Mouse (Mus musculus): Measurements from ENCODE around the gene H2-D1. TPM values are rescaled to one million over a fixed set of nuclear protein-coding genes. Genes with fewer than 3 reads are reported as not detected.
"Not testable (repeated sequence)": the region's sequence is repeated elsewhere in the genome, so short reads cannot be mapped to it uniquely, and the experiment has no call there.

The H2-D1 gene
- polyA plus RNA-seq, 1 experiment, result 98.1 TPM

- not testable (repeated sequence) for H3K4me3 ChIP-seq (ENCODE audit: insufficient read depth, low read length); H3K27ac ChIP-seq (ENCODE audit: insufficient read depth, low read length); H3K4me1 ChIP-seq (ENCODE audit: control insufficient read depth, insufficient read depth, low read length)
- peak; percentile 28; the same call in 1 of the 2 replicates for TF ChIP-seq CTCF (IDR thresholded peaks at IDR 0.05; ENCODE audit: borderline replicate concordance, insufficient read depth, low read length)
These were observed 33.3 kb downstream of the H2-D1 start for GRCm38 (mm10) chr17:35295796-35296195.

DNA sequence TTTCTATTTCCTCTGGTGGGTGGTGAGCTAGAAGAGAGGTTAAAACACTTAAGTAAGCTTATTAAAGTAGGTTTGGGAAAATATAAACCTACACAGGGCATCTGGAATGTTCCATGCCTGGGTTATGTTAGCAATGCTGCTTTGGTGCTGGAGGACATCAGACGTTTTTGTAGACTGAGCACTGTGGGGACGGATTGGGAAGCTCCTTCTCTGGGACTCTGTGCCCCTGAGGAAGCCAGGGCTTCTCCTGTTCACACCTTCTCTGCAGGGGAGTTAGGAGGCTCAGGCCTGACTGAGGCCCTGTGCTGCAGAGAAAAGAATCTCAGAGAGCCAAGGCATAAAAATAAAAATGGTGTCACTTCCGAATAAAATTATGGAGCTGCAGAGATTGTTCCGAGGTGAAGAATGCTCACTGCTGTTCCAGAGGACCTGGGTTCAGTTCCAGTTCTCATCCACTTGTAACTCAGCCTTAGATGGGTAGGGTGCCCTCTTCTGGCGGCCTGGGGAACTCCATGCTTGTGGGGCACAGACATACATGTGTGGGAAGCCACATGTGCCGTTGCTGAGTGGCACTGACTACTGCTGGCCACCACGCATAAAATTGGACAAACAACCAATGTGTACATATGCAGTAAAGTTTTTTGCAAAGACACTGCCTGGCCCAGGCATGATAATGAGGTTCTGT, 37.9 kb downstream of the H2-D1 start:
- not testable (repeated sequence) for H3K4me3 ChIP-seq (ENCODE audit: insufficient read depth, low read length); H3K27ac ChIP-seq (ENCODE audit: insufficient read depth, low read length); H3K4me1 ChIP-seq (ENCODE audit: control insufficient read depth, insufficient read depth, low read length)

- no peak overlapping the region for H3K27ac ChIP-seq (ENCODE audit: insufficient read depth, low read length)
- H3K4me1 ChIP-seq (ENCODE audit: control insufficient read depth, insufficient read depth, low read length), result no peaks in the 10 kb centered on the region
- TF ChIP-seq CTCF (IDR thresholded peaks at IDR 0.05; ENCODE audit: borderline replicate concordance, insufficient read depth, low read length) (peak; percentile 74), POLR2A (IDR thresholded peaks at IDR 0.05; ENCODE audit: low read depth, low read length) (no peak)
- H3K4me3 ChIP-seq (ENCODE audit: insufficient read depth, low read length), result no peak overlapping the region
These were observed 39.2 kb downstream of the H2-D1 start for GRCm38 (mm10) chr17:35301645-35302258.

DNA sequence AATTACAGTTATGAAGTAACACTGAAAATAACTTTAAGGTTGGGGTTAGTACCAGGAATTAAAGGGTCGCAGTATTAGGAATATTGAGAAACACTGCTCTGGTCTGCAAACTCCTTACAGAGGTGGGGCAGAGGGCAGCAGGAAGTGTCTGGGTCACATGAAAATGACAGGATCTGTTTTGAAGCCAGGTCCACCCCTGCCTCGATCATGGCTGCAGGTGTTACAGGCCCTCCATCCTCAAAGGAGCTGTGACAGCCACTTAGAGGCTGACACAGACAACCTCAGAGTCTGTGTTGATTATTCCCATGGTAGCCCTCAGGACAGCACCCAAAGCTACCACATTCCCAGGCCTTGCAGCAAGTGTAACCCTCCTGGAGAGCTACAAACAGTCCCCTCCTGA, 40.7 kb downstream of the H2-D1 start:
- no peak overlapping the region for H3K4me3 ChIP-seq (ENCODE audit: insufficient read depth, low read length)

DNA sequence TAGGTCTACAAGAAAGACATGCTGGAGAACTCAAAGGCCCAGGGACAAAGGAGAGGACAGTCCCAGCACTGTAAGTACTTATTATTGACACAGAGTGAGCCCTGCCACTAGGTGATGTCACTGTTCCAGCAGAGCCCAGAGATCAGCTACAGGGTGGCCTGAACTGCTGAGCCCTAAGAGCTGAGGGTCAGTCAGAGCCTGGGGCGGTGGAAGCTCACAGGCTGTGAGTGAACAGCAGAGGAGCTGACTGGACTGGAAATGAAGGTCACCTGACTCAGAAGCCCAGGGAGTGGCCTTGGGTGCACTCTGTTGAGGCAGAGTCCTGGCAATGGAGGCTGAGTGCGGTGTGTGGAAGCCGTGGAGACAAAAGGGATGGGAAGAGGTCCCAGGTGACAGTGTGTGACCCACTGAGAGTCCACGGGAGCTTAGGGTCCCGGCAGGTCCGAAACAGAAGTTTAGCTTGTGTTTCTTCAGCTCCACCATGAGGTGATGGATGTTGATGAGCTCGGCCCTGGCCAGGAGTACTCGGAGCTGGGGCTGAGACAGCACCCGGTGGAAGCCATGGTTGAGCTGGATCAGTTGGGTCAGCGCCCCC, 41.3 kb downstream of the H2-D1 start:
- TF ChIP-seq CTCF (IDR thresholded peaks at IDR 0.05; ENCODE audit: borderline replicate concordance, insufficient read depth, low read length) (no peak), POLR2A (IDR thresholded peaks at IDR 0.05; ENCODE audit: low read depth, low read length) (no peak)
- no peak overlapping the region for H3K27ac ChIP-seq (ENCODE audit: insufficient read depth, low read length)

More for the DNA sequence above, 40.7 kb downstream of the H2-D1 start:
- H3K4me1 ChIP-seq (ENCODE audit: control insufficient read depth, insufficient read depth, low read length), result no peaks in the 10 kb centered on the region
- TF ChIP-seq CTCF (IDR thresholded peaks at IDR 0.05; ENCODE audit: borderline replicate concordance, insufficient read depth, low read length) (no peak), POLR2A (IDR thresholded peaks at IDR 0.05; ENCODE audit: low read depth, low read length) (no peak)
- H3K27ac ChIP-seq (ENCODE audit: insufficient read depth, low read length), result no peak overlapping the region

GRCm38 (mm10) chr17:35304478-35304877, 41.9 kb downstream of the H2-D1 start:
- Histone ChIP-seq H3K4me1 (ENCODE audit: control insufficient read depth, insufficient read depth, low read length) (no peaks in the 10 kb centered on the region), H3K27ac (ENCODE audit: insufficient read depth, low read length) (no peak overlapping the region)
- TF ChIP-seq CTCF (IDR thresholded peaks at IDR 0.05; ENCODE audit: borderline replicate concordance, insufficient read depth, low read length) (no peak), POLR2A (IDR thresholded peaks at IDR 0.05; ENCODE audit: low read depth, low read length) (no peak)

More for the DNA sequence above, 41.3 kb downstream of the H2-D1 start:
- Histone ChIP-seq H3K4me3 (ENCODE audit: insufficient read depth, low read length) (no peak overlapping the region), H3K4me1 (ENCODE audit: control insufficient read depth, insufficient read depth, low read length) (no peaks in the 10 kb centered on the region)

DNA sequence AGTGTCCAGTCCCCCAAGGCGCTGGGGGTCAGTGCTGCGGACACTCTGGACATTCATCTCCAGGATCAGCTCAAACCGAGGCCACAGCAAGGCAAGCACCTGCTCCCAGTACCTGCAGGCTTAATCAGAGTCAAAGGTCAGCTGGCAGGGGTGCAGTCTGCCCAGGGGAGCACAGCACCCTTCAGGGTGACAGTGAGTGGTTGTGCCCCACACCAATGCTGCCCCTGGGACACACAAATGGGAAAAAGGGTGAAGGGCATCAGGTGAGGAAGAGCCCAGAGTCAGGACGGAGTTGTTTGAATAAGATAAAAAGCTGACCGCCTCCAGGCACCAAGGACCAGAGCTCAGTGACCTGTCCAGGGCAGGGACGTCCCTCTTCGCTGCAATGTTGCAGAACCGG, 42.4 kb downstream of the H2-D1 start:
- not testable (repeated sequence) for H3K4me1 ChIP-seq (ENCODE audit: control insufficient read depth, insufficient read depth, low read length); H3K27ac ChIP-seq (ENCODE audit: insufficient read depth, low read length); H3K4me3 ChIP-seq (ENCODE audit: insufficient read depth, low read length)

More at GRCm38 (mm10) chr17:35304478-35304877, 41.9 kb downstream of the H2-D1 start:
- H3K4me3 ChIP-seq (ENCODE audit: insufficient read depth, low read length), result no peak overlapping the region

Other genes with a start within 250 kb of the H2-D1 start
- gene Vwa7, start 246.2 kb upstream of the H2-D1 start, polyA plus RNA-seq (2011; ENCODE audit: insufficient read length, low read depth, missing spikeins), result 0.12 and 0.26 TPM in 2 replicates
- not detected in 2 replicates for gene Sapcd1, start 234.7 kb upstream of the H2-D1 start, polyA plus RNA-seq (2011; ENCODE audit: insufficient read length, low read depth, missing spikeins)
- gene Msh5, start 216.0 kb upstream of the H2-D1 start, polyA plus RNA-seq (2011; ENCODE audit: insufficient read length, low read depth, missing spikeins), result 1.2 and 2.8 TPM in 2 replicates
- gene Clic1, start 212.8 kb upstream of the H2-D1 start, polyA plus RNA-seq (2011; ENCODE audit: insufficient read length, low read depth, missing spikeins), result 266 and 360 TPM in 2 replicates
- gene Ddah2, start 203.7 kb upstream of the H2-D1 start, polyA plus RNA-seq (2011; ENCODE audit: insufficient read length, low read depth, missing spikeins), result 46.4 and 52.8 TPM in 2 replicates
- not detected in 2 replicates for gene Ly6g6c, start 197.3 kb upstream of the H2-D1 start, polyA plus RNA-seq (2011; ENCODE audit: insufficient read length, low read depth, missing spikeins)
- gene Mpig6b, start 196.5 kb upstream of the H2-D1 start, polyA plus RNA-seq (2011; ENCODE audit: insufficient read length, low read depth, missing spikeins), result 0.22 TPM in 1 of 2 replicates, not detected in the other
- not detected in 2 replicates for gene Ly6g6e, start 185.8 kb upstream of the H2-D1 start, polyA plus RNA-seq (2011; ENCODE audit: insufficient read length, low read depth, missing spikeins)
- gene Ly6g6d, start 184.7 kb upstream of the H2-D1 start, polyA plus RNA-seq (2011; ENCODE audit: insufficient read length, low read depth, missing spikeins), result not detected in 2 replicates
- not detected in 2 replicates for gene Ly6g6f, start 177.1 kb upstream of the H2-D1 start, polyA plus RNA-seq (2011; ENCODE audit: insufficient read length, low read depth, missing spikeins)
- gene Abhd16a, start 173.5 kb upstream of the H2-D1 start, polyA plus RNA-seq (2011; ENCODE audit: insufficient read length, low read depth, missing spikeins), result 31.8 and 33.9 TPM in 2 replicates
- not detected in 2 replicates for gene Ly6g5c, start 154.5 kb upstream of the H2-D1 start, polyA plus RNA-seq (2011; ENCODE audit: insufficient read length, low read depth, missing spikeins)
- 0.74 TPM in 1 of 2 replicates, not detected in the other for gene Ly6g5b, start 147.3 kb upstream of the H2-D1 start, polyA plus RNA-seq (2011; ENCODE audit: insufficient read length, low read depth, missing spikeins)
- 8.9 and 10.2 TPM in 2 replicates for gene Gpank1, start 141.3 kb upstream of the H2-D1 start, polyA plus RNA-seq (2011; ENCODE audit: insufficient read length, low read depth, missing spikeins)
- 164 and 169 TPM in 2 replicates for gene Csnk2b, start 140.7 kb upstream of the H2-D1 start, polyA plus RNA-seq (2011; ENCODE audit: insufficient read length, low read depth, missing spikeins)
- gene D17H6S53E, start 136.4 kb upstream of the H2-D1 start, polyA plus RNA-seq (2011; ENCODE audit: insufficient read length, low read depth, missing spikeins), result 16.1 and 18.4 TPM in 2 replicates
- gene Apom, start 130.7 kb upstream of the H2-D1 start, polyA plus RNA-seq (2011; ENCODE audit: insufficient read length, low read depth, missing spikeins), result 0.48 TPM in 1 of 2 replicates, not detected in the other
- 193 and 196 TPM in 2 replicates for gene Bag6, start 127.6 kb upstream of the H2-D1 start, polyA plus RNA-seq (2011; ENCODE audit: insufficient read length, low read depth, missing spikeins)
- 174 and 183 TPM in 2 replicates for gene Prrc2a, start 97.8 kb upstream of the H2-D1 start, polyA plus RNA-seq (2011; ENCODE audit: insufficient read length, low read depth, missing spikeins)
- not detected in 2 replicates for gene Aif1, start 86.7 kb upstream of the H2-D1 start, polyA plus RNA-seq (2011; ENCODE audit: insufficient read length, low read depth, missing spikeins)
- gene Lst1, start 74.3 kb upstream of the H2-D1 start, polyA plus RNA-seq (2011; ENCODE audit: insufficient read length, low read depth, missing spikeins), result 2.5 and 3.5 TPM in 2 replicates
- gene Ltb, start 68.3 kb upstream of the H2-D1 start, polyA plus RNA-seq (2011; ENCODE audit: insufficient read length, low read depth, missing spikeins), result not detected in 2 replicates
- 0.35 TPM in 1 of 2 replicates, not detected in the other for gene Tnf, start 60.7 kb upstream of the H2-D1 start, polyA plus RNA-seq (2011; ENCODE audit: insufficient read length, low read depth, missing spikeins)
- not detected in 2 replicates for gene Lta, start 57.4 kb upstream of the H2-D1 start, polyA plus RNA-seq (2011; ENCODE audit: insufficient read length, low read depth, missing spikeins)
- gene Gm16181, start 41.9 kb upstream of the H2-D1 start, polyA plus RNA-seq (2011; ENCODE audit: insufficient read length, low read depth, missing spikeins), result not detected in 2 replicates
- 2.0 and 3.7 TPM in 2 replicates for gene Atp6v1g2, start 29.1 kb upstream of the H2-D1 start, polyA plus RNA-seq (2011; ENCODE audit: insufficient read length, low read depth, missing spikeins)
- 7.9 and 10.1 TPM in 2 replicates for gene Nfkbil1, start 26.9 kb upstream of the H2-D1 start, polyA plus RNA-seq (2011; ENCODE audit: insufficient read length, low read depth, missing spikeins)
- gene Ddx39b, start 21.0 kb upstream of the H2-D1 start, polyA plus RNA-seq (2011; ENCODE audit: insufficient read length, low read depth, missing spikeins), result 182 and 227 TPM in 2 replicates
- not detected in 2 replicates for gene H2-Q1, start 57.7 kb downstream of the H2-D1 start, polyA plus RNA-seq (2011; ENCODE audit: insufficient read length, low read depth, missing spikeins)
- gene H2-Q2, start 79.5 kb downstream of the H2-D1 start, polyA plus RNA-seq (2011; ENCODE audit: insufficient read length, low read depth, missing spikeins), result not detected in 2 replicates
- 6.7 and 13.7 TPM in 2 replicates for gene H2-Q4, start 116.9 kb downstream of the H2-D1 start, polyA plus RNA-seq (2011; ENCODE audit: insufficient read length, low read depth, missing spikeins)
- 0.28 and 0.32 TPM in 2 replicates for gene H2-Q6, start 162.1 kb downstream of the H2-D1 start, polyA plus RNA-seq (2011; ENCODE audit: insufficient read length, low read depth, missing spikeins)
- gene H2-Q7, start 176.4 kb downstream of the H2-D1 start, polyA plus RNA-seq (2011; ENCODE audit: insufficient read length, low read depth, missing spikeins), result 0.57 and 1.8 TPM in 2 replicates
- not detected in 2 replicates for gene H2-Q10, start 207.4 kb downstream of the H2-D1 start, polyA plus RNA-seq (2011; ENCODE audit: insufficient read length, low read depth, missing spikeins)
- 0.39 TPM in 1 of 2 replicates, not detected in the other for gene Pou5f1, start 243.3 kb downstream of the H2-D1 start, polyA plus RNA-seq (2011; ENCODE audit: insufficient read length, low read depth, missing spikeins)